Mouse (Mus musculus) myocyte (in vitro differentiated cells): ENCODE measurements around the gene Pprc1. TPM values are rescaled to one million over a fixed set of nuclear protein-coding genes. Genes with fewer than 3 reads are reported as not detected.

Experiments used
- H3K27me3 ChIP-seq: one replicate; pipeline ENCODE4 v1.6.1; 2011; ENCODE audit not compliant: control insufficient read depth, insufficient read depth, insufficient read length
- H3K36me3 ChIP-seq: one replicate; pipeline ENCODE4 v1.6.1; 2011; ENCODE audit not compliant: control insufficient read depth, insufficient read depth
- H3K4me2 ChIP-seq: one replicate; pipeline ENCODE4 v1.6.1; 2011; ENCODE audit warnings: low read depth, control low read depth
- H3K4me3 ChIP-seq: one replicate; pipeline ENCODE4 v1.5.1; 2011; ENCODE audit warnings: mild to moderate bottlenecking, control low read depth, moderate library complexity
- H3K79me2 ChIP-seq: one replicate; pipeline ENCODE4 v1.6.1; 2011; ENCODE audit not compliant: control insufficient read depth, insufficient read depth
- H3ac ChIP-seq: one replicate; pipeline ENCODE4 v1.6.1; 2011; ENCODE audit not compliant: control insufficient read depth, insufficient read length
- CEBPB ChIP-seq: IDR thresholded peaks from 2 replicates; pipeline ENCODE4 v1.6.1; 2011; ENCODE audit warnings: mild to moderate bottlenecking, moderate library complexity; ENCODE audit not compliant: poor library complexity, insufficient read depth, severe bottlenecking
- E2F4 ChIP-seq: IDR thresholded peaks from one replicate; pipeline ENCODE4 v1.6.1; 2011; ENCODE audit warnings: mild to moderate bottlenecking, control low read depth, moderate library complexity; ENCODE audit not compliant: insufficient read depth
- MAX ChIP-seq: IDR thresholded peaks from one replicate; pipeline ENCODE4 v1.6.1; 2011; ENCODE audit warnings: low read depth, mild to moderate bottlenecking, control low read depth
- MYOD1 ChIP-seq, 3 experiments: IDR thresholded peaks; one replicate each; pipeline ENCODE4 v1.6.1; 2011; ENCODE audit warnings: control low read depth in 2 of 3, low read depth in 2 of 3, mild to moderate bottlenecking in 2 of 3, moderate library complexity in 1 of 3; ENCODE audit not compliant: insufficient read length in 2 of 3, control insufficient read depth in 1 of 3
- MYOG ChIP-seq, 3 experiments: IDR thresholded peaks; one replicate each; pipeline ENCODE4 v1.6.1; 2011; ENCODE audit warnings: control low read depth in 2 of 3, low read depth in 2 of 3, mild to moderate bottlenecking in 2 of 3; ENCODE audit not compliant: insufficient read length in 2 of 3, control insufficient read depth in 1 of 3, insufficient read depth in 1 of 3
- POLR2A ChIP-seq: IDR thresholded peaks from one replicate; pipeline ENCODE4 v1.6.1; 2011; ENCODE audit warnings: low read depth, mild to moderate bottlenecking, control low read depth, moderate library complexity; ENCODE audit not compliant: insufficient read length
- POLR2AphosphoS2 ChIP-seq: IDR thresholded peaks from one replicate; pipeline ENCODE4 v1.6.1; 2011; ENCODE audit warnings: low read depth, control low read depth; ENCODE audit not compliant: insufficient read length
- REST ChIP-seq: IDR thresholded peaks from one replicate; pipeline ENCODE4 v1.6.1; 2011; ENCODE audit warnings: mild to moderate bottlenecking, control low read depth, moderate library complexity; ENCODE audit not compliant: insufficient read depth, insufficient read length
- SRF ChIP-seq: IDR thresholded peaks from one replicate; pipeline ENCODE4 v1.6.1; 2011; ENCODE audit warnings: low read depth; ENCODE audit not compliant: control insufficient read depth, insufficient read length
- TCF12 ChIP-seq: IDR thresholded peaks from one replicate; pipeline ENCODE4 v1.6.1; 2011; ENCODE audit warnings: mild to moderate bottlenecking, control low read depth; ENCODE audit not compliant: poor library complexity, insufficient read depth, severe bottlenecking
- TCF3 ChIP-seq: IDR thresholded peaks from one replicate; pipeline ENCODE4 v1.6.1; 2011; ENCODE audit warnings: low read depth, control low read depth; ENCODE audit not compliant: insufficient read length
- USF1 ChIP-seq: IDR thresholded peaks from one replicate; pipeline ENCODE4 v1.6.1; 2011; ENCODE audit warnings: low read depth, mild to moderate bottlenecking, control low read depth, moderate library complexity
- polyA plus RNA-seq: library from polyadenylated mRNA; unstranded; fragments of >200 nt; fragmentation: generic; extraction: Trizol; gene quantifications from one replicate; pipeline ENCODE4 v1.2.1, GENCODE M21; 2012; ENCODE audit warnings: missing spikeins

The Pprc1 gene
- 19.7 TPM for polyA plus RNA-seq

DNA sequence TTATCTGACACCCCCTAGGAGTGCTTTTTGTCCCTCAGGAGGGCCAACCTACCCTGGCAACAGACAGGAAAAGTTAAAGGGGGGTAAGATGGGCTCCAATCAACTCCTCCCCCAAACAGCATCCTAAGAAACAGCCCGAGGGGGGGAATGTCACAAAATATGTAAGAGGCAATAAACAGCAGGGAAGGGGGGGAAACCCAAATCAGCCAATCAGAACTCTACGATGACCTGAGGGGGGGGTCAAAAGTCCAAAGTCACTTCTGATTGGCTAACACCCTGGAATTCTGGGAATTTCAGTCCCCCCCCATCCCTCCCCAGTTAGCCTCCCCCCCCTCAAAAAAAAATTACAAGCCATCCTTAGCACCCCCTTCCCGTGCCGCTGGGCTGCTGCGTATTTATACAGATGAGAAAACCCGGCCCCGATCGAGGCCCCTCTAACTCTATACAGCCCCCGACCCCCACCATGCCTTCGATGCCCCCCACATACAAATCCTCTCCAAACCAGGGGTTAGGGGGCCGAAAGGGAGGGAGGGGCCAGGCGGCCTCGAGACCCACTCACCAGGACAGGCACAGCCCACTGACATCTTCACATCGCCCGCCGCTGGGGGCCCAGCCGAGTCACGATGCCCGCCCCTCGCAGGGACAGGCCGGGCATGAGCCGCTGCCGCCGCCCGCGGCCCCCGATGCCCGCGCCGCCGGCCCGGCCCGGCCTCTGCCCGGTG is at the start of gene Pprc1:
Pprc1 (plus strand) TSS at position 616 of the 722 bp plus-strand sequence.
- peak within 1 kb of the TSS; percentile 68 for H3K4me3 ChIP-seq
- H3K4me2 ChIP-seq: peak within 1 kb of the TSS; percentile 98
- H3ac ChIP-seq: peak within 1 kb of the TSS; percentile 91
- peaks cover 47% of the 10 kb centered on the region for H3K79me2 ChIP-seq
- no peaks in the 10 kb centered on the region for H3K36me3 ChIP-seq
- TF ChIP-seq SRF (no peak), USF1 (no peak), MAX (no peak), POLR2AphosphoS2 (no peak), MYOG (IDR thresholded peaks at IDR 0.05; ENCODE audit: control insufficient read depth in 1 of 3, insufficient read depth in 1 of 3, insufficient read length in 2 of 3, low read depth in 2 of 3) (no peak), TCF3 (no peak), TCF12 (no peak), E2F4 (no peak), MYOD1 (IDR thresholded peaks at IDR 0.05; ENCODE audit: control insufficient read depth in 1 of 3, insufficient read length in 2 of 3, low read depth in 2 of 3) (no peak), POLR2A (no peak), CEBPB (no peak), REST (no peak)
- no peaks in the 10 kb centered on the region for H3K27me3 ChIP-seq

DNA sequence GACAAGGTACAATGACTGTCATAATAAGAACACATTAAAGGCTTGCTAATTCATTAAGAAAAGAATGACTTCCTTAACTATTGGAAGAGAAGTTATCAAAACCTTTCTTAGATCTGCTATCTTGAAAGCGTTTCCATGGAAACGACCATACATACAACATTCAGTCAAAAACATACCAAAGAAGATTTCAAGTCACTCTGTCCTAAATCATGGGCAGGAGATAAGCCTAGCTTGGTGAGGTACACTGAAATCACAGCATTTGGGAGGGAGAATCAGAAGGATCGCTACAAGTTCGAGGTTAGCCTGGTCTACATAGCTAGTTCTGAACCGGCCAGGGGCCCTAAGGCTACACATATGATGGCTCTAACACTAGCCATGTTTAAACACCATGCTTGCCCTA is 47.3 kb upstream of the Pprc1 start:
- Histone ChIP-seq H3K79me2 (peaks cover 6% of the 10 kb centered on the region), H3K27me3 (no peaks in the 10 kb centered on the region), H3K4me2 (peak overlapping the region; percentile 93), H3K4me3 (peak overlapping the region; percentile 48), H3K36me3 (no peaks in the 10 kb centered on the region), H3ac (peak overlapping the region; percentile 73)
- TF ChIP-seq MYOD1 (IDR thresholded peaks at IDR 0.05; ENCODE audit: control insufficient read depth in 1 of 3, insufficient read length in 2 of 3, low read depth in 2 of 3) (no peak), E2F4 (no peak), POLR2A (no peak), USF1 (no peak), MYOG (IDR thresholded peaks at IDR 0.05; ENCODE audit: control insufficient read depth in 1 of 3, insufficient read depth in 1 of 3, insufficient read length in 2 of 3, low read depth in 2 of 3) (no peak), POLR2AphosphoS2 (no peak), SRF (no peak), REST (no peak), TCF3 (no peak), CEBPB (no peak), TCF12 (no peak), MAX (no peak)

DNA sequence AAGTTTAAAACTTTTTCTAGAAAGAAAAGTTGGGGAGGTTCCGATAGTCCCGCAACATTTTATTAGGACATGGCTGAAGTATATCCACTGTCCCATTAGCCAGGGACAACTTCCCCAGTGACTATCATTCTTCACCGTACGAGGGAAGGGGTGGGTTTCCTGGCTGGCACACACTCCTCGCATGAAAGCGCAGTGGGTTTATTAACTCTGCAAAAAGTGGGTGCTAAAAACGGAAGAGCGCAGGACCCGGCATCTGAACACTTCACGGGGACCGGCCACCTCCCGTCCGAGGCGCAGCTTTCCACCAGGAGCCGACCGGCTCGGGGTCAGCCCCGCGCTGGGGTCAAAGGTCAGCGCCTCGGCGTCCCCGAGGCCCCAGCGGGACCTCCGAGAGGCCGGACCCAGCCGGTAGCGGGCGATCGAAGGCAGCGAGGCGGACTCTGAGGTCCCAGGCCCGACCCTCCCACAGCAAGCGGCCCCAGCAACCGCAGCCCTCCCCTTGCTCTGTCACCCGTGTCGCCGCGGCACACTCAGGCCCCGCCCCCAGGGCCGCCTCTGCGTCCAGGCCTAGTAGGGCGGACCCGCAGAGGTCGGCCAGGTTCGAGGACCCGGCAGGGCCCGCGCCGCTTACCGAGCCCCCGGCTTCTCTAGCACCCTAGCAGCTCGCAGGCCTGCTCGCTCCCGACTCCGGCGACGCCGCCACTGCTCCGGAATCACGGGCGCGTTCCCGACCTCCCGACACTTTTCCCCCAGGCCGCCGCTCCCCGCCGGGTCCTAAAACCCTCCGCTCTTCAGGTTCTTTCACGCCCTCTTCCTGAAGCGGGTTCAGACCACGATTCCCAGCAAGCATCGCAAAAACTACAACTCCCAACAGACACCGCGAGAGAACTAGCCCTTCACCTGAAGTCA is 46.6 kb upstream of the Pprc1 start, which contains the start of gene Armh3:
Armh3 (minus strand) TSS at position 704 of the 909 bp plus-strand sequence.
- Histone ChIP-seq H3K27me3 (no peaks in the 10 kb centered on the region), H3K4me2 (peak within 1 kb of the TSS; percentile 93), H3K36me3 (no peaks in the 10 kb centered on the region), H3K79me2 (peaks cover 6% of the 10 kb centered on the region), H3ac (peak within 1 kb of the TSS; percentile 73), H3K4me3 (peak within 1 kb of the TSS; percentile 48)
- TF ChIP-seq POLR2A (peak; percentile 65), POLR2AphosphoS2 (peak; percentile 9), SRF (no peak), REST (no peak), TCF12 (no peak), MAX (no peak), MYOD1 (IDR thresholded peaks at IDR 0.05; ENCODE audit: control insufficient read depth in 1 of 3, insufficient read length in 2 of 3, low read depth in 2 of 3) (no peak), CEBPB (no peak), USF1 (no peak), TCF3 (no peak), E2F4 (no peak)

DNA sequence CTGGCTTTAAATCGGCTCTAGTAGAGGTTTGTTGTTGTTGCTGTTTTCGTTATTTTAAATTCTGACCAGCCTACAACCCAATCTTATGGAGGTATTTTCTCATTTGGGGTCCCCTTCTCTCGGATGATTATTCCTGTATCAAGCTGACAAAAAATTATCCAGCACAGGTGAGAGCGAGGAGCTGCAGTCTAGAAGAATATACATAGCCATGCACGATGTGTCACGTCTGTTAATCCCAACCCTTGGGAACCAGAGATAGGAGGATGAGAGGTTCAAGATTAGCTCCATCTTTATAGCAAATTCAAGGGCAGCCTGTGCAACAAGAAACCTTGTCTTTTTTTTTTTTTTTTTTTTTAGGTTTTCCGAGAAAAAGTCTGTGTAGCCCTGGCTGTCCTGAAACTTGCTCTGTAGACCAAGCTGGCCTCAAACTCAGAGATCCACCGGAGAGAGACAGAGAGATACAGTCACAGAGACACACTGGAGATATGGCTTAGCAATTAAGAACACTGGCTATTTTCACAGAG is 45.9 kb upstream of the Pprc1 start:
- Histone ChIP-seq H3K4me2 (peak overlapping the region; percentile 88), H3K4me3 (peak overlapping the region; percentile 48), H3K79me2 (peaks cover 6% of the 10 kb centered on the region), H3K36me3 (no peaks in the 10 kb centered on the region), H3ac (peak overlapping the region; percentile 73), H3K27me3 (no peaks in the 10 kb centered on the region)
- TF ChIP-seq CEBPB: no peak
- TF ChIP-seq POLR2AphosphoS2: no peak
- no peak for TF ChIP-seq TCF3
